Mouse (Mus musculus): ENCODE results near the gene Cdca8.
"Not testable (repeated sequence)": the region's sequence is repeated elsewhere in the genome, so short reads cannot be mapped to it uniquely, and the experiment has no call there.

- TF ChIP-seq GATA1 (IDR thresholded peaks at IDR 0.05; ENCODE audit: borderline replicate concordance, low read length); FLI1 (IDR thresholded peaks at IDR 0.05; ENCODE audit: low read length): not testable (repeated sequence)
Measured at GRCm38 (mm10) chr4:124939211-124939610, at the start of gene Cdca8.

Data from megakaryocyte, embryonic 14.5 days (primary cell).